Mouse (Mus musculus) frontal cortex, postnatal 14 days (tissue): ENCODE results near the gene Resp18.
"Not testable (repeated sequence)": the region's sequence is repeated elsewhere in the genome, so short reads cannot be mapped to it uniquely, and the experiment has no call there.

Source experiments
- DNase-seq, 2 experiments: peaks; one replicate each; pipeline ENCODE4 v3.0.0; 2022; ENCODE audit warnings: low spot score in 2 of 2

The Resp18 gene

DNA sequence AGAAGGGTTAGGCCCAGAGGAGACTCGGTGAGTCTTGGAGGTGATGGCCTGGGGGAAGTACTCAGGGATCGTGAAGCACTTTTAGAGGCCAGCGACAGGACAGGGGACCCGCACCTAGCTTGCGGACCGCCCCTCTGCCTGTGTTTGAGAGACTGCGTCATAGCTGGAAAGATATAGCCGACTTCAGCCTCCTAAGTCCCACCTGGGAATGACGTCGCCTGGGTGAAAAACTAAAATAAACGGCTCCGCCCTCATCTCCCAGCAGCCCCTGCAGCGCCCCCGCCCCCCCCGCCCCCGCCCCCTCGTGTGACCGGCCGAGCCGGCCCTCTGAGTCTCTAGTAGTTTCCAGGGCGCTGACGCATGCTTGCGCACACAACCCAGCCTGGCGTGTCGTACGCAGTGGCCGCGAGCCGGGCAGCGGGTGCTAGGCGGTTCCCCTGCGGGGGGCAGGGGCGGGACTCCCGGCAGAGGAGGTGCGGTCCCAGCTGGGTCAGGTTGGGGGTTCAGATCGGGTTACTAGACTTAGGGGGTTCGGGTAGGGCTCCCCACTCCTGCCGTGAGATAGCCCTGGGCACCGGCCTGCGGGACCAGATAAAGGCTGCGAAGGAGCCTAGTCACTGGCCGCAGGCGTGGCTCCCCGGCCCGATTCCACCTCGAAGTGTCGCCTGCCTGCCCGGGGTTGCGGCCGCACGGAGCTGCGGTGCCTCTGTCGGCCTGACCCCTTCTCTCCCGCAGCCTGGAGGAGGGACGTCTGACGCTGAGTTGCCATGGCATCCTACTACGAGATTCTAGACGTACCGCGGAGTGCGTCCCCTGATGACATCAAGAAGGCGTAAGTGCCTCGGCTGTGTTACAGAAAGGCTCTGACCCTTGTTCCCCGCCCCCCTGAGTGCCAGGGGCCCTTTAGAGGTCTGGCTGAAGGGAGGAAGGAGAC lies 41.8 kb downstream of the Resp18 start, which contains the start of gene Dnajb2:
Dnajb2 (plus strand) TSS at position 290 of the 934 bp plus-strand sequence.
- peak in 1 of 2 experiments; percentile 66 for DNase-seq

- no peak for DNase-seq
Measured at GRCm38 (mm10) chr1:75234606-75235005, 43.6 kb downstream of the Resp18 start.

DNA sequence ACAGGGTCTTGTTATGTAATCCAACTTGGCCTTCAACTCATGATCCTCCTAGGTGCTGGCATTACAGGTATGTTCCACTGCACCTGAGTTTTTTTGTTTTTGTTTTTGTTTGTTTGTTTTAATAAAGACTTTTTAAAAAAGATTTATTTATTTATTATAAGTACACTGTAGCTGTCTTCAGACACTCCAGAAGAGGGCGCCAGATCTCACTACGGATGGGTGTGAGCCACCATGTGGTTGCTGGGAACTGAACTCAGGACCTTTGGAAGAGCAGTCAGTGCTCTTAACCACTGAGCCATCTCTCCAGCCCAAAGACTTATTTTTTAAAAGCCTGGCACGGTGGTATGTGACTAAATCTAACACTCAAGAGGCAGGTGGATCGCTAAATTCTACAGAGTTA lies 45.7 kb downstream of the Resp18 start:
- DNase-seq = not testable (repeated sequence)

DNA sequence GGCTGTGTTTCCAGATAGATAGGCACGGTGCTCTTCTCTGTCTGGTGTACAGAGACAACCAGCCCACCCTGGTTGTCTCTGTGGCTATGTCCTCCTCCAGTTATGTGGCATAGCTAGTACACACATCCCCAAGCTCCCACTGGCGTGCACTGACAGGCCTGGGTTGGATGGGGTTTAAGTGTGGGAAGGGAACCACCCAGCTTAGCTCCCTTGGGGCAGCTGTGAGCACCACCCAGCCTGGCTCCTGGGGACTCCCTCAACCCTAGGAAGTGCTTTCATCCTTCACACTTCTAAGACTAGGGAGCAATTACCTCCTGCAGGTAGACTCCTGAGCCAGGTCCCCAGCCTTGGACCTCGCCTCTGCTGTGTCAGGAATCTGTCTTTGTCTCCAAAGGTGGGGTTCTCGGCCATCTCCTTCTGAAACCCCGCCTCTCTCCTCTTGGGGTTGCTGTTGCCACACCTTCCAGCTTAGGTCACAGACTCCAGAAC lies 46.5 kb downstream of the Resp18 start, which contains the start of gene A630095N17Rik:
A630095N17Rik (minus strand) TSS at position 439 of the 489 bp plus-strand sequence.
- DNase-seq = no peak

- DNase-seq = no peak
Measured at GRCm38 (mm10) chr1:75231224-75231623, 47.0 kb downstream of the Resp18 start.

DNA sequence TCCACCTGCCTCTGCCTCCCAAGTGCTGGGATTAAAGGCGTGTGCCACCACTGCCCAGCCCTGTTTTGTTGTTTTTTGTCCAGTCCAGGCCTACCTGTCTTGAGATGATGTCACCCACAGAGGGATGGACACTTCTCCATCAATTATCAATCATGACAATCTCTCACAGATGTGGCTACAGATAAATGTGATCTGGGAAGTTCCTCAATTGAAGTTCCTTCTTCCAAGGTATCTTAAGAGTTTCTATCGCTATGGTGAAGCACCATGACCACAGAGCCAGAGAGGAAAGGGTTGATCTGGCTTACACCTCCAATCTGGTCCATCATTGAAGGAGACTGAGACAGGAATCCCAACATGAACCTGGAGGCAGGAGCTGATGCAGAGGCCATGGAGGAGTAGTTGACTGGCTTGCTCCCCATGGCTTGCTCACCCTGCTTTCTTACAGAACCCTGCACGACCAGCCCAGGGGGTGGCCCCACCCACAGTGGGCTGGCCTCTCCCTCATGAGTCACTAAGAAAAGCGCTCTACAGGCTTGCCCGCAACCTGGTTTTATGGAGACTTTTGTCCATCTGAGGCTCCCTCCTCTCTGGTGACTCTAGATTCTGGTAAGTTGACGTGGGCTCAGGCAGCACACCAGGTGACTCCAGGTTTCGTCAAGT lies 47.8 kb downstream of the Resp18 start:
- no peak for DNase-seq

GRCm38 (mm10) chr1:75229158-75229557 lies 49.1 kb downstream of the Resp18 start:
- no peak for DNase-seq

DNA sequence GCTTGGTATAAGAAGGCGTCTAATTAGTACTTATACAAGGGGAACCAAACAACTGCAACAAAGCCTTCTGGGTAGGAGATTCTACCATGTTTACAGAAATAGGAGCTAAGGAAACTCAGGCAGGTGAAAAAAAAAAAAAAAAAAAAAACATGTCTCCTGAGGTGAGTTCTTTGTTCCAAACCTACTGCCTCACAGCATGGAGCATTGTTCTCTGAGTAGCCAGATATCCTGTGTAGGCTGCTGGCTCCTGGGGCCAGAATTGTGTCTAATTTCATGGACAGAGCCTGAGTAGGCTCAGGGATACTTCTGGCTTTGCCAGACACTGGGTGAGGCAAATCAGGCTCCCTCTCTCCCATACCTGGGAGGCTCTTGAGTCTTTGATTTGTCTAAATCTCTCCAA lies 50.6 kb downstream of the Resp18 start:
- DNase-seq = no peak

GRCm38 (mm10) chr1:75226138-75226537 lies 52.1 kb downstream of the Resp18 start:
- DNase-seq = no peak

DNA sequence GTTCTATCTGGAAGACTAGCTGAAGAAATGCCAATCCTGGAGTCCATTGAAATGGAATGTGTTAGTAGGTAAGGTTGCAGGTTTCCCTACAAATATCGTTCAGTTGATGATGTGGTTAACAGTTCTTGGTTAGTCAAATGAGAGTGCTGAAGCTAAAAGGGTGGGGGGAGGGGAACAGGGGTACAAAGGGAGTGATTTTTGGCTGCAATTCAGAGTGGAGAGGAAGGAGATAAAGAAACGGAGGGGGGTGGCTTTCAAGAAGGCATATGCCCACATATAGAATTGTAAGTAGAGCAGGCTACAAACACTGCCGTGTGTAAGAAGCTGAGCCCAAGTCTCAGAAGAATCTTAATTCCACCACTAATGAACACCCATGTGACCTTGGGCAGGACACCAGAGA lies 52.7 kb downstream of the Resp18 start:
- DNase-seq = no peak

GRCm38 (mm10) chr1:75223532-75223931 lies 54.7 kb downstream of the Resp18 start:
- no peak for DNase-seq

GRCm38 (mm10) chr1:75222926-75223325 lies 55.3 kb downstream of the Resp18 start:
- DNase-seq = no peak
